Mouse (Mus musculus) spleen, embryonic (tissue): Measurements from ENCODE around the gene Cab39l.
"Not testable (repeated sequence)": the region's sequence is repeated elsewhere in the genome, so short reads cannot be mapped to it uniquely, and the experiment has no call there.

Experiments used
- CTCF ChIA-PET: fragments of 350-600 bp; sonication (Branson Sonifier 250); formaldehyde crosslinking; loops from one replicate; lab custom pipeline; 2022; lab: Charles Lee

Cab39l gene

DNA sequence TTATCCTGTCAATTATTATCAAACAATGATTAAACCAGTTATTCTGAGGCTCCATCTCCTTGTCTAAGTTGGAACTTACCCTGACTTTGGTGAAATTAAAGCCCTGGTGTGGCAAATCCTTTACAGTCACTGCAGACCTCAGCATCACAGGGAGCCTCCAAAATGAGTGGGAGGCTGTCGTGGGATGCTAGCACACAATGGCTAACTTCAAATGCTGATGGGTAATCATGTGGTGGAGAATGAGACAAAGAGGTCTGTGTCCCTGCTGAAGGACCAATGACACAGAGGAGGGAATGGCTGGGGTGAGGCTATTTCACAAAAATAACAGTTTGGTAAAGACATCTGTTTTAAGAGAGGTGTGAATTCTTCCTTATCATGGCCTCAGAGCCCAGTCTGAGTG is 117.1 kb downstream of the Cab39l start:
- CTCF ChIA-PET, result interaction anchor here (0.7 kb wide), 1 partner anchor 8 kb away, joined by 18 read pairs; no protein-coding TSS in a partner anchor

- CTCF ChIA-PET, result no interaction called here
Measured at GRCm38 (mm10) chr14:59566756-59567155, 126.0 kb downstream of the Cab39l start.

DNA sequence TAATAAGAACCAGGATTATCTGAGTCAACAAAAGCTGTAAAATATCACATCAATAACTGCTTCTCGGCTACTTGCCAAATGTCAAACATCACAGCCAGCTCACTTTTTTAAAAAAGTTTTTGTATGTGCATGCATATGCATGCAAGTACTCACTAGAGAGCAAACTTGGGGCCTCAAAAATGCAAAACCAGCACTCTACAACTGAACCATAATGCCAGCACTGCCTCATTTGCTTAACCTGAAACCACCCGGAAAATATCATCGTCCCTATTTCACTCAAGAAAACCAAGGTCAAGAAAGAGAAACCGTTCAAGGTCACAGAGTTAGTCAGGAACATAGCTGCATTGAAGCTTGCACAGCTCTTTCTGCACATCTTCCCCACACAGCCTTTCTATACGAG is 135.6 kb downstream of the Cab39l start:
- CTCF ChIA-PET, result no interaction called here

DNA sequence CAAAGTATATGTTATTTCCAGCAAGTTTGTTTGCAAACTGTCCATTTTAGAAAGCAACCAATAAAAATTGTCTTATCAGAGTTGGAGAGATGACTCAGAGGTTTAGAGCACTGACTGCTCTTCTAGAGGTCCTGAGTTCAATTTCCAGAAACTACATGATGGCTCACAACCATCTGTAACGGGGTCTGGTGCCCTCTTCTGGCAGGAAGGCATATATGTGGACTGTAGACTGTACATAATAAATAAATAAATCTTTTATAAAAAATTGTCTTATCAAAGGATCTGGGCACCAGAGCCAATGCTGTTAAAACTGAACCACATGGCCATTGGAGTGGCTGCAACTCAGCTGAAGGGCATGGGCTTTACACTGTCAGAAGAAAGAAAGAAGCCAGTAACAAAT is 149.8 kb downstream of the Cab39l start:
- CTCF ChIA-PET, result no interaction called here

DNA sequence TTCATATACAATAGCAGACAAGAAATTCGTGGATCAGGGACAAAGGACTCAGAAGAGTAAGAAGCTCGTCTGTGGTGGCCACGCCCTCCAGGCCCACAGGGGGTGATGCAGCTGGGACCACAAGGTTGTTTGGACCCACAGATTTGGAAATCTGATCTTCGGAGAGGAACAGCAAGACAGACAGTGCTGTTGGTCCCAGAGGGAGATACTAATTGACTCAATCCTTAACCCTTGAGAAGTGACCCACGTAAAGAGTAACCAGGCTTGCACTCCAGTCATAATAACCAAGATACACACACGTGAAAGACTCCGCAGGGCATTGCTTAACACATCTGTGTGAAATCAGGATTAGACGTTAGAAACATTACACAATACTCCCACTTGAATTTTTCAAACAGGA is 151.1 kb downstream of the Cab39l start:
- CTCF ChIA-PET, result no interaction called here

GRCm38 (mm10) chr14:59592593-59592992 is 151.8 kb downstream of the Cab39l start:
- CTCF ChIA-PET, result no interaction called here

DNA sequence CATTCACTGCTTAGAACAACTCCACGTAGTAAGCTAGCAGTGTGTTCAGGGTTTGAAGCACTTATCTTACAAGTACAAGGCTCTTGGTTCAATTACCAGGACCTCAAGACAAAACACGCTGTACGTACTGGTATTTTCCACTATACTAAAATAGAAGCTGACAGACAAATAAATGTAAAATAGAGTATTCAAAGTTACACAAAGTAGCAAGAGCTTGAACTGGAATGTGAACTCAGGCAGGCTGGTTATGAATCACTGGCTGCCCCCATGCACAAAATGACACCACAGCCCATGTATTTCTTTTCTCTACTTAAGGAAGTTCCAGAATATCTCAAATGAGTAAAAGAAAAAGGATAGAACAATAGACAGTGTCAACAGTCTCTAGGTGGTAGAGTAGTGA is 154.2 kb downstream of the Cab39l start:
- CTCF ChIA-PET, result no interaction called here

DNA sequence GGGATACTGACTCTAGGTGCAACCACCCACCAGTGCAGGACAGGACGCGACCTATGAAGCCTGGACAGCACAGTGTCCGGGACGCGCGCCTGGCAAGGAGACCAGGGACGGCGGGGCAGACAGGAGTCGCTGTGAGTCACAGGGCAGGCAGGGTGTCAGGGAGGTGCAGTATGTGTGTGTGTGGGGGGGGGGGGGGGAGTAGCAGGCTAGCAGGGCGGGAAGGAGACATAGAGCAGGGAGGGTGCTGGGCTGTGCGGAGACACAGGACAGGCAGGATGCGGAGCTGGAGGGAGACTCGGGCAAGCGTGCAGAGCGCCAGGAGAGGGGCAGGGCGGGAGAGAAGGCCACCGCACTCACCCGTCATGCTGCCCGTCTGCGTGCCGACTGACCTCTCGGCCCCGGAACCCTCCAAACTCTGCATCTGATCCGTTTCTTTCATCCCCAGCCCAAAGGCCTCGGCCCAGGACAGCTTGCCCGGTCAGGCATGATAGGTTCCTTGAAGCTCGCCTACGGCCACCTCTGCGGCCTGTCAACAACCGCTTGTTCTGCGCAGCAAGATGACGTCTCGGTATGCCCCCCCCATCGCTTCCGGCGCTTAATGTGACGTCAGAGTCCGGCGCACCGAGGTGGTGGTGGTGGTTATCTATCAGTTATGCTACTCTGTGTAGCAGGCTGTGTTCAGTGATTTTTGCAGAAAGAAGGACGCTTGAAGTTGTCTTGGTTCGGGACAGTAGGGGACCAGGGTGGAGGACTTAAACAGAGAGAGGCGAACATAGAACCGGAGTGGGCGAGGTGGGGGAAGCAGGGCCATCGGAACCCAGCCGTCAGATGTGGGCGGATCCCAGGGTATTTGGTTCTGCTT is 156.9 kb downstream of the Cab39l start, which contains the start of gene Cdadc1:
Cdadc1 (minus strand) TSS at position 562 of the 862 bp plus-strand sequence.
- CTCF ChIA-PET, result no interaction called here

DNA sequence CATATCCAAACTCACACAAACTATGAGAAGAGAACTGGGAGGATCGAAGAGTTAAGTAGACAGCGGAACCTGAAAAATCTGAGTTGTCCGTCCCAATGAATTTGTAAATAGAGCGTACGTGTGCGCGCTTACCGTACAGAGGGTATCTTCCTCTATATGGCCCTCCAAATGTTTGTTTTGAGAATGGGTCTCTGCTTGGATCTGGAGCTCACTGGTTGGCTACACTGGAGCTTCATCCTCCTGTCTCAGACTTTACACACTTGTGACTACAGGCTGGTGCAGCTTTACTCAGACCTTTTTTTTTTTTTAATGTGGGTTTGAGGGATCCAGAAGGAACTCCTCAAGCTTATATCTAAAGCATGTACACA is 157.5 kb downstream of the Cab39l start:
- CTCF ChIA-PET, result no interaction called here

DNA sequence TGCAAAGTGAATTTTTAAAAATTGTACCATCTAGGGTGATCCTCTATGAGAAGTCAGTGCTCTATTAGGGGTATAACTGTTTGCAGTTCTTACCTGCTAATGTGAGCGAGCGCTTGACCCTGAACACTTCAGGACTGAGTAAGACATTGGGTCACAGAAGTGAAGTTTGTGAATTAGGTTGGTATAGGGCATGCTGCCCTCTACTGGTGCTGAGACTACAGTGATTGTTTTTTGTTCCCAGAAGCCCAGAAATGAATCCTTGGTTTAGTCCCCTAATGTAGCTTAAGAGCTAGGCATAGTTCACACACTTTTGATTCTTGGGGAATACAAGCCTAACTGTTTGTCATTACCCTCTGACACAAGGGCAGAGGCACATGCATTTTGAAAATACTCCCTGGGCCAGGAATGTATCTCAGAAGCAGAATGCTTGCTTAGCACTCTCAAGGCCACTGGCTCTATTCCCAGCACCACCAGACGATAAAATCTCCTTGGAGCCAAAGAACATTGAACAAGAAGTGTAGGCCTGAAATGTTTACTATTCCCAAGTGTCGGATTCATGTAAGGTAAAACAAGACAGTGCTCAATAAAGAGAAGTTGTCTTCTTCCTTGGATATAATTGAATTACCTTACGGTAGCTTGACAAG is 163.4 kb downstream of the Cab39l start:
- CTCF ChIA-PET, result interaction anchor here (1.0 kb wide), 1 partner anchor 12 kb away, joined by 3 read pairs; no protein-coding TSS in a partner anchor

DNA sequence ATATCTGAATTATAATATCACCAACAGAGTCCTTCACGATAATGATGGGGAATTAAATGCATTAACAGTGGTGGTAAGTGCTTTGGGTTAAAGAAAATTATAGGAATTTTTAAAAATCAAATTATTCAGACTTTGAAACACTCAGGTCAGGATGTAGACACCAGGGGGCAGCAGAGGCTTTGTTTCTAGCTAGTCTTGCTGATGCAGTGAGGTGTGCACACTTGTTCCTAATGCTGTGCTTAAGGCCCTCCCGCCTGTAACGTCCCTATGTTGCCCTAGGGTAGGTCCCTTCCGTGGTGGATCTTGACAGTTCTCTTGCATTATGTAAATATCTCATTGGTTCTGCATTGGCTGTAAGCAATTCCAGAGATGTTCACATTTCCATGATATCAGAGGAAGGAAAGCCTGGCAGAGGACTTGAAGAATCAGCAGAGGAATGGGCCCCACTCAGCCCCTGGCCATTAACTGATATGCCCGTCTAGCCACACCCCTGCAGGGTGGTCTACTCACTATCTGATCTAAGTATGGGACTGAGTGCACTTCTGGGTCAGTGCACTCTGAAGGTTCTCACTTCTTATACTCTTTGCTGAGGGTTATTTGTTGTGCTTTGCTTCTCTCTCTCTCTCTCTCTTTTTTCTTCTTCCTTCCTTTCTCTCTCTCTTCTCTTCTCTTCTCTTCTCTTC is 165.0 kb downstream of the Cab39l start:
- CTCF ChIA-PET, result interaction anchor here (0.7 kb wide), 2 partner anchors 9 to 999 kb away, joined by 3 read pairs; no protein-coding TSS in a partner anchor

DNA sequence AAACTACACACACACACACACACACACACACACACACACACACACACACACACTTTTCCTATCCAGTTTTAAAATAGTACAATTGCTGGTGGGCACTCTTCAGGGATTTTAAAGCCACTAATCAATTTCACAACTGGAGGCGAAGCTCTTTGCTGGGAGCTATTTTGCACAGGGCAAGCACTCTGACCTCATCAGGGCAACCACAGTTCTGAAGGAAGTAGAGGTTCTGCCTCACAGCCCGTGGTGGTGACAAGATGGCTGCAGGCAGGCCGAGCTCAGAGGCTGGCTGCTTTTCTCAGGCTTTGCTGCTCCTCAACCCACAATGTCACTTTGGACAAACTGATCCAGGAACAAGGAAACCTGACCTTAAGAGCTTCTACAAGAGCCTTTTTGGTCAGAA is 166.2 kb downstream of the Cab39l start:
- CTCF ChIA-PET, result no interaction called here

DNA sequence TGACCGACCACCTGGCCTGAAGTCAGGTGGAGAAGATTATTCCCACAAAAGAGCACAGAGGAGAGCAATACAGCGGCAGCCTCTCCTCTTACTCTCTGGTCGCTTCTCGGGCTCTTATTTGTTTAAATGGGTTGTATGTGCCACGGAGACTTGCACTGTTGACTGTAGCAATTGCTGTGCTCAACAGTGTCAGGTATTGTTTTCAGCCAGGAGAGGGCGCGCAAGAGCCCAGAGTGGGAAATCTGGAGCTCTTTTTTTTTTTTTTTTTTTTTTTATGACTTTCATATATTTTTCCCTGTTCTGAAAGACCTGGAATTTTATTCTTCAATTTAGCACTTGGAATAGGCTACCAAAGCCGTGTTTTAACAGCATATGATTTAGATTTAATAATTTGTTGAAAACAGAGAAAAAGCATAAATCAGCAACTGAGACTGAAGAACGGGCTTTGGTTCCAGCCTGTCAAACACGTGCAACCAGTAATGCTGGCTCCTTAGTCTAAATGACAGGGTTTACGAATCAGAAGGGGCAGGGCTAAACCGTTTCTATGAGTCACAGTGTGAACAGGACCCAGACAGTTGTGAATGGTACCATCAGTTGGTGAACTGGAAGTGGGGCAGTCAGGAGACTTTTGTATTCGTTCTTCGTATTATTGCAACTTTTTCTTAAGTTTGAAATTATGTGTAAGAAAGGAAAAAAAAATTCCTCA is 172.3 kb downstream of the Cab39l start:
- CTCF ChIA-PET, result interaction anchor here (0.6 kb wide), 1 partner anchor 1580 kb away, joined by 3 read pairs; no protein-coding TSS in a partner anchor

- CTCF ChIA-PET, result not testable (repeated sequence)
Measured at GRCm38 (mm10) chr14:59614149-59614548, 173.4 kb downstream of the Cab39l start.

GRCm38 (mm10) chr14:59616802-59617201 is 176.0 kb downstream of the Cab39l start:
- CTCF ChIA-PET, result interaction anchor here (1.2 kb wide), 1 partner anchor 13 kb away, joined by 3 read pairs; no protein-coding TSS in a partner anchor

- CTCF ChIA-PET, result no interaction called here
Measured at GRCm38 (mm10) chr14:59624326-59624885, 183.6 kb downstream of the Cab39l start.

DNA sequence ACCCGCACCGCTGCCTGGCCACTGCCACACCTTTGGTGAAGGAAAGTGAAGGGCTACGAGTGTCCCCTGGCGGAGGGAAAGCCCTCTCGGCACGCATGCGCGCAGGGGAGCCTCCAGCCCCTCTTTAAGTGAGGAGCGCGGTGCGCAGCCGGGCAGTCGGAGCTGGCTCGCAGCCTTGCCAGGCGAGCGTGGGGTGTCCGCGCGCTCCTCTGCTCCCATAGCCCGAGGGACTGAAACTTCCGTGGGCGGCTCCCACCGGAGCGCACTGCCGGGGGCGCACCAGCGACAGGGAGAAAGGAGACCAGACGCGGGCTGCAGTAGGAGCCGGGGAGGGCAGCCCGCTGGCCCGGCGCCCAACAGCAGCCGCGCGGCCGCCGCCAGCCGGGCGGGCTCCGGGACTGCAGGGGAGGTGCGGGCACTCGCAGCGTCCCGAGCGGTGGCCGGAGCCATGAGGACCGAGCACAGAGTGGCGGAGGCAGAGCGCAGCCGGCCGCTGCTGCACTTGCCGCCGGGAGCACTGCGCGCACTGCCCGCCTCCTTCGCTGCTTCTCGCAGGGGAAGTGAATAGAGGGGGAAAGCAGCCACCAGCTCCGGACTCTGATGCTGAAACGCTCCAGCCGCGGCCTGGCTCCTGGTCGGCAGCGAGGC is 184.5 kb downstream of the Cab39l start, which contains the start of gene Shisa2:
Shisa2 (plus strand) TSS at position 151 of the 648 bp plus-strand sequence.
- CTCF ChIA-PET, result no interaction called here

- CTCF ChIA-PET, result no interaction called here
Measured at GRCm38 (mm10) chr14:59625806-59626364, 185.1 kb downstream of the Cab39l start.

- CTCF ChIA-PET, result no interaction called here
Measured at GRCm38 (mm10) chr14:59626711-59627110, 185.9 kb downstream of the Cab39l start.

DNA sequence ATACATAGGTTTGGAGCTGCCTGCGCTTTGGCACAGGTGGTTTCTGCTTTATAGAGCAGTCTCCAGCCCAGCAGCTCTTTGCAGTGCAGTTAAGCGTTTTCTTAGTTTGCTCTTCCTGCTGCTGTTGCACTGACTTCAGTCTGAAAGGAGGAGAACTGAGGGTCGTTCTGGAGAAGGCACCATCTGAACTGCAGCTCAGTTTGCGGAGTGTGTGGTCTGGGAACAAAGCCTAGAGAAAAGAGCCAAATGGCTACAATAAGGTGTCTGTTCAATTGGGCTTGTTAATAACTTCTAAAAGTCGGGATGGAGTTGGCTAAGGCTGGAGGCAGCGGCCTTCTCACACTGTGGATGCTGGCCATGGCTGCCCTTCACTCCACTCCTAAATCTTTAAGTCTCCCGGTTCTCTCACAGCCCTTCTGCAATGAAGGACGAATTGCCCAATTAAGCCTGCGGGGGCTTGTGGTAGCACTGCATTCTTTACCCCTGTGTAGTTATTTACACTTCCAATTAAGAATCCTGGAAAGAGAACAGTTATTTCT is 186.4 kb downstream of the Cab39l start:
- CTCF ChIA-PET, result no interaction called here
